Comparison of ENCODE assay signal across 8 mouse cellular contexts in genomic region chr8:70754043-70754870, GRCm38 (mm10). TPM values are rescaled to one million over a fixed set of nuclear protein-coding genes. Genes with fewer than 3 reads are reported as not detected.
DNase-seq lines count a peak whose midpoint lies in the region; ATAC-seq lines count a peak whose summit lies in the region.

Rab3a (plus strand) TSS chr8:70754679.

- H3K36me3 ChIP-seq in heart, embryonic 13.5 days, result peaks cover 30% of the 10 kb centered on the region
- peaks cover 29% of the 10 kb centered on the region for H3K36me3 ChIP-seq in liver, embryonic 12.5 days
- peaks cover 13% of the 10 kb centered on the region; the same call in 1 of the 2 replicates for H3K36me3 ChIP-seq in stomach, embryonic 15.5 days

- H3K4me1 ChIP-seq in heart, embryonic 13.5 days, result peaks cover 39% of the 10 kb centered on the region
- peaks cover 57% of the 10 kb centered on the region for H3K4me1 ChIP-seq in liver, embryonic 12.5 days
- peaks cover 29% of the 10 kb centered on the region for H3K4me1 ChIP-seq in stomach, embryonic 15.5 days

- H3K27ac ChIP-seq in heart, embryonic 13.5 days (replicated peaks), result peak within 1 kb of the TSS; percentile 86
- peak within 1 kb of the TSS; percentile 79 for H3K27ac ChIP-seq in liver, embryonic 12.5 days
- peak within 1 kb of the TSS; percentile 80 for H3K27ac ChIP-seq in stomach, embryonic 15.5 days

- H3K4me2 ChIP-seq in heart, embryonic 13.5 days, result peak within 1 kb of the TSS; percentile 98
- peak within 1 kb of the TSS; percentile 97 for H3K4me2 ChIP-seq in liver, embryonic 12.5 days
- peak within 1 kb of the TSS; percentile 97 for H3K4me2 ChIP-seq in stomach, embryonic 15.5 days

- peak; percentile 99 for DNase-seq in CD4-positive helper T cell, adult 2 months (ENCODE audit: low read depth, low spot score)
- peak; percentile 96 for DNase-seq in brain, embryonic 18.5 days (ENCODE audit: low read depth, low spot score)
- DNase-seq in kidney, postnatal 10 days, result peak; percentile 98
- peak; percentile 97 for DNase-seq in natural killer cell, adult 2 months (ENCODE audit: low spot score in 2 of 2)

- H3K27me3 ChIP-seq in heart, embryonic 13.5 days (replicated peaks), result peaks cover 16% of the 10 kb centered on the region
- peaks cover 14% of the 10 kb centered on the region for H3K27me3 ChIP-seq in liver, embryonic 12.5 days (replicated peaks)
- no peaks in the 10 kb centered on the region for H3K27me3 ChIP-seq in stomach, embryonic 15.5 days (replicated peaks)

- peak; percentile 95 for ATAC-seq in erythroid progenitor cell, adult 5-6 weeks (replicated peaks; ENCODE audit: low FRiP score, poor library complexity, severe bottlenecking)
- ATAC-seq in heart, embryonic 13.5 days (ENCODE audit: extremely low read depth, insufficient number of reproducible peaks, low FRiP score, low TSS enrichment), result peak; percentile 93
- ATAC-seq in liver, embryonic 12.5 days, result peak; percentile 98
- peak; percentile 98 for ATAC-seq in stomach, embryonic 15.5 days (ENCODE audit: insufficient read depth, low FRiP score, low read depth)

- peak within 1 kb of the TSS; percentile 89 for H3K9ac ChIP-seq in heart, embryonic 13.5 days
- peak within 1 kb of the TSS; percentile 78 for H3K9ac ChIP-seq in liver, embryonic 12.5 days
- H3K9ac ChIP-seq in stomach, embryonic 15.5 days, result peak within 1 kb of the TSS; percentile 80

- H3K9me3 ChIP-seq in heart, embryonic 13.5 days, result no peaks in the 10 kb centered on the region
- H3K9me3 ChIP-seq in liver, embryonic 12.5 days (replicated peaks), result no peaks in the 10 kb centered on the region
- H3K9me3 ChIP-seq in stomach, embryonic 15.5 days, result no peaks in the 10 kb centered on the region

- 8% methylated on average over 37 of the region's 37 CpGs for WGBS in heart, embryonic 13.5 days
- 7% methylated on average over 37 of the region's 37 CpGs for WGBS in liver, embryonic 12.5 days (ENCODE audit: insufficient replicate concordance)
- WGBS in stomach, embryonic 15.5 days, result 8% methylated on average over 37 of the region's 37 CpGs

- H3K4me3 ChIP-seq in heart, embryonic 13.5 days, result peak within 1 kb of the TSS; percentile 70
- peak within 1 kb of the TSS; percentile 73 for H3K4me3 ChIP-seq in liver, embryonic 12.5 days
- peak within 1 kb of the TSS; percentile 85 for H3K4me3 ChIP-seq in stomach, embryonic 15.5 days (replicated peaks)

RNA-seq across cellular contexts. Expression of gene Rab3a, which starts in this region (rescaled TPM):
- 7.1 TPM in 1 of 2 replicates, not detected in the other for total RNA-seq in erythroid progenitor cell, adult 5-6 weeks (2015; ENCODE audit: low replicate concordance)
- 2.2 and 4.9 TPM in 2 replicates for total RNA-seq in erythroid progenitor cell, adult 5-6 weeks (2017; ENCODE audit: low replicate concordance)
- 17.4 and 23.2 TPM in 2 replicates for polyA plus RNA-seq in heart, embryonic 13.5 days (2015; fragmentation: Nextera tagmentation; extraction: Ambion mirVana)
- 3.3 and 3.9 TPM in 2 replicates for polyA plus RNA-seq in liver, embryonic 12.5 days (2016; fragmentation: Nextera tagmentation; extraction: Ambion mirVana)
- polyA plus RNA-seq in stomach, embryonic 15.5 days (2015; fragmentation: Nextera tagmentation; extraction: Ambion mirVana), result 20.9 and 24.0 TPM in 2 replicates

Comparison
In these comparisons a context has a peak if more than half of its experiments do, and no peak if none do; other contexts are left out.
1. Peak in every context shown above with its lines: DNase-seq, ATAC-seq, H3K4me3 ChIP-seq and H3K27ac ChIP-seq.